Mouse (Mus musculus): Measurements from ENCODE around the gene Cdr2l.

- no peak for TF ChIP-seq POLR2A (IDR thresholded peaks at IDR 0.05; ENCODE audit: extremely low read depth, insufficient read depth, low read length)
- TF ChIP-seq CTCF (IDR thresholded peaks at IDR 0.05; ENCODE audit: extremely low read depth, insufficient read depth, low read length): no peak
Measured at GRCm38 (mm10) chr11:115370368-115370767, 11.3 kb upstream of the Cdr2l start.

Measured in cortical plate, adult 2 months (tissue).